Mouse (Mus musculus): ENCODE measurements around the gene Prol1.
"Not testable (repeated sequence)": the region's sequence is repeated elsewhere in the genome, so short reads cannot be mapped to it uniquely, and the experiment has no call there.

Gene Prol1

GRCm38 (mm10) chr5:88317012-88317411, at the start of gene Prol1:
Prol1 (plus strand) TSS chr5:88317312.
- DNase-seq (ENCODE audit: low spot score in 2 of 2) = no peak

- DNase-seq (ENCODE audit: low spot score in 2 of 2) = no peak
Measured at GRCm38 (mm10) chr5:88268619-88269018, 48.5 kb upstream of the Prol1 start, which contains the start of gene Gm7714. Gm7714 (plus strand) TSS chr5:88268919.

- DNase-seq (ENCODE audit: low spot score in 2 of 2) = not testable (repeated sequence)
Measured at GRCm38 (mm10) chr5:88311307-88311706, 5.8 kb upstream of the Prol1 start.

- not testable (repeated sequence) for DNase-seq (ENCODE audit: low spot score in 2 of 2)
Measured at GRCm38 (mm10) chr5:88348533-88348932, 31.4 kb downstream of the Prol1 start.

GRCm38 (mm10) chr5:88364768-88365167, 47.7 kb downstream of the Prol1 start:
- peak in 1 of 2 experiments; percentile 26 for DNase-seq (ENCODE audit: low spot score in 2 of 2)

- DNase-seq (ENCODE audit: low spot score in 2 of 2) = no peak
Measured at GRCm38 (mm10) chr5:88366886-88367285, 49.8 kb downstream of the Prol1 start.

GRCm38 (mm10) chr5:88370578-88371232, 53.6 kb downstream of the Prol1 start:
- no peak for DNase-seq (ENCODE audit: low spot score in 2 of 2)

GRCm38 (mm10) chr5:88372563-88372962, 55.5 kb downstream of the Prol1 start:
- no peak for DNase-seq (ENCODE audit: low spot score in 2 of 2)

- no peak for DNase-seq (ENCODE audit: low spot score in 2 of 2)
Measured at GRCm38 (mm10) chr5:88375808-88376207, 58.7 kb downstream of the Prol1 start, which contains the start of gene Amtn. Amtn (plus strand) TSS chr5:88376108.

Measured in frontal cortex, postnatal 14 days (tissue).